Mouse (Mus musculus): ENCODE measurements around the gene Capn11.

DNA sequence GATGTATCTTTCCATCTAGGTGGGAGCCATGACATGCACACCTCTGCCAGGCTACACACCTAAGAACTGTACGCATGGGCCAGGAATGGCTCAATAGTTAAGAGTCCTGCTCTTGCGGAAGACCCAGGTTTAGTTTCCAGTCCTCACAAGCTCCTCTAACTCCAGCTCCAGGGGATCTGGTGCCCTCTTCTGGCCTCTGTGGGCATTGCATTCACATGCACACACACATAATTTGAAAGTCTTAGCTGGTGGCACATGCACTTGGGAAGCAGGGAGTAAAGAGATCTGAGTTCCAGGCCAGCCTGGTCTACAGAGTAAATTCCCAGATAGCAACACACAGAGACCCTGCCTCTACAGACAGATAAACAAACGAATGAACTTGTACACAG is 72.7 kb downstream of the Capn11 start:
- TF ChIP-seq POLR2A (IDR thresholded peaks at IDR 0.05; ENCODE audit: insufficient read depth, low read depth, low read length): no peak
- no peak for TF ChIP-seq CTCF (IDR thresholded peaks at IDR 0.05; ENCODE audit: insufficient read depth, low read depth, low read length)

Measured in olfactory bulb, adult 2 months (tissue).